Mouse (Mus musculus) heart, postnatal 4 days (tissue): ENCODE results near the gene Gan. TPM values are rescaled to one million over a fixed set of nuclear protein-coding genes. Genes with fewer than 3 reads are reported as not detected.

Experiments used
- DNase-seq: peaks from one replicate; pipeline ENCODE4 v3.0.0; 2021
- total RNA-seq, 2 experiments: library from RNA; stranded (reverse); gene quantifications; 2 replicates each; pipeline ENCODE4 v1.2.3; 2021

Gan gene
- total RNA-seq, result 1 to 10 TPM; 7.4 TPM

DNA sequence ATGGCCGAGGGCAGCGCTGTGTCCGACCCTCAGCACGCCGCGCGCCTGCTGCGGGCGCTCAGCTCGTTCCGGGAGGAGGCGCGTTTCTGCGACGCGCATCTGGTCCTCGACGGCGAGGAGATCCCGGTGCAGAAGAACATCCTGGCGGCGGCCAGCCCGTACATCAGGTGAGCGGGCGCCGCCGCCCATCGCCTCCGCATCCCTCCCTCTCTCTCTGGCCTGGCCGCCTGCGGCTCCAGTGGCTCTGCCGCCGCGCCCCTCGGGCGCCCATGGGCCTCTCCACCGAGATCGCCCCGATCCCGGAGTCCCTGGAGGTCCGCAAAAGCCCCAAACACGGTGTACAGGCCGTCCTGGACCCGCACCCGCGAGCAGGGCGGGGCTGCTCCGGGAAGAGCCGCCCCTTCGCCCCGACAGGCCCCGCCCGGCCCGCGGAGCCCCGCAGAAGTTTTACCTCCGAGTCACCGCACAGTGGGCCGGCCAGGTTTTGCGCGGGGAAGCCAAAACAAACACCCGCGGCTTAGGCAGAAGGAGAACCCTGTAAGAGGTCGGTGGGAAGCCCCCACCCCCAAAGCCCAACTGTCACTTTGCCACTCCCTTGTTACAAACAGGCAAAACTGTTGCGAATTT is at the start of gene Gan:
Gene Gan, plus strand, starts transcription at position 1 of the 627 bp plus-strand sequence.
- peak; percentile 48 for DNase-seq

DNA sequence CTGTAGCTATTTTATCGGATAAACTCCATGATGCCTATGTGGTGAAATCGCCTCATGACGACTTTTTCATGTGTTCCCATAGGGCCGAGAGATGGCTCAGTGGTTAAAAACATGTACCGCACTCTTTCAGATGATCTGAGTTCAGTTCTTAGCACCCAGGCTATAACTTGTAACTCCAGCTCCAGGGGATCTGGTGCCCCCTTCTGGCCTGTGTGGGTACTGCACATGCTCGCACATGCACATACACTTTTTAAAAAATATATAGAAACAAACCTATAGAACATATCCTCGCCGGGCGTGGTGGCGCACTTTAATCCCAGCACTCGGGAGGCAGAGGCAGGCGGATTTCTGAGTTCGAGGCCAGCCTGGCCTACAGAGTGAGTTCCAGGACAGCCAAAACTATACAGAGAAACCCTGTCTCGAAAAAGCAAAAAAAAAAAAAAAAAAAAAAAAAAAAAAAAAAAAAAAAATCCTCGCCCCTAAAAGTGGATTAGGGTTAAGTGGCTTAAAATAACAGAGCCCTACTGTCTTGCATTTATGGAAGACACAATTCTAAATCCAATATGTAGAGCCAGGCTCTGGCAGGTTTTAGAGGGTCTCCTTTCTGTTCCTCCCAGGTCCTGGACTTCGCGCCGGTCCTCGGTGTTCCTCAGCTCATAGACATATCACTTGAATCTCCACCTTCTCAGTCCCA is 48.8 kb upstream of the Gan start:
- no peak for DNase-seq

DNA sequence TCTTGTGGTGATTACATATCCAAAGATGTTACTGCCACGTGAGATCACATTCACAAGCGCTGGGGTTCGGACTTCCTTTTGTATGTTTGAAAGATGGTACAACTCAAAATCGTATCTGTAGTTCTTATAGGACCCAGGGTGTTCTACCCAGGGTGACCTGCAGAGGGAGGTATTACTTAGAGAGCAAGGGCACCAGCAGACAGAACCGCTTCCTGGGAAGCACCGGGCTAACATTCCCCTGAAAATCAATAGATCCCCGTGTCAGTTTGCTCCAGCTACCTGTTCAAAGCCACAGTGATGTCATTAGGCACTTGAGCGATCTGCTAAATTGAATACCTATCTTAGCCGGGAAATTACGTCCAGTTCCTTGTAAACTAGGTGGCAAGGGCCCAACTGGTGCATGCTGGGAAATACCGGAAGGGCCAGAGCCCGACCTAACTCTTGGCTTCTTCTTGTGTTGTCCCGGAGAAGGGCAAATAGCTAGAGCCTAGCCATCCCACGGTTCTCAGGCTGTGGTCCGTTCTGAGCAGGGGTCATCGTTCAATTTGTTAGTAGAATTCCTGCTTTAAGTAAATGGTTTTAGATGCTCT is 48.0 kb upstream of the Gan start:
- DNase-seq, result peak; percentile 74

DNA sequence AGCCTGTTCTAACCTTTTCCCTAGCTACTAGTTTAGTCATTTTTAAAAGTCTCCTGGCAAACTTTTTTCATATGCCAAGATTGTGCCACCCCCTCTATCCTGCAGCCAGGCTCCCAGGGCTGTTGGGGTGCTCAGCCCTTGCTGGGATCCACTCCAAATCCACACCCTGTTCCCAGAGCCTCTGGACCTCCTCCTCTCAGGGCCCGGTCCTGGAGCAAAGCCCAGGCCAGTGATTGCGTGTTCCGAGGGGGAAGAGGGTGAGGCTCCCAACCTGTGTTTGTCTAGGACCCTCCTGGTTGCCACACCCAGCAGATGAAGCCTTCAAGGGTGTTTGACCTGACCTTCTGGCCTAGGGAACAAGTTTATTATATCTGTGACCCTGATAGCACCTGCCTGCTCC is 46.3 kb upstream of the Gan start:
- no peak for DNase-seq

DNA sequence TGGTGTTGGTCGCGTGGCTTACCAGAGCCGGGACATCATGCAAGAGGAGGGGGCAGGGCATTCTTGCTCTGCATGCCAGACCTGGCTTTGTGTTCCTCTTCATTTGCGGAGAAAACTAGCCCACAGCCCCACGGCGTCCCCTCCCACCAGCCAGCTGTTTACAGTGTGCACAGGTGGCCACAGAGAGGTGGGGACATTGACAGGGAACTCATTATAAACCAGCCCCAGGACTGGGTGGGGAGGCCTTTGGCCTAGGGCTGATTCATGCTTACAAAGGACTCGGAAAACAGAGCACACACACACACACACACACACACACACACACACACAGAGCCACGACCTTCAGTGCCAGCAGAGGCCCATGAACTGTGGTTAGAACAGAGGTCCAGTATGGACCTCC is 45.7 kb upstream of the Gan start:
- DNase-seq, result no peak

DNA sequence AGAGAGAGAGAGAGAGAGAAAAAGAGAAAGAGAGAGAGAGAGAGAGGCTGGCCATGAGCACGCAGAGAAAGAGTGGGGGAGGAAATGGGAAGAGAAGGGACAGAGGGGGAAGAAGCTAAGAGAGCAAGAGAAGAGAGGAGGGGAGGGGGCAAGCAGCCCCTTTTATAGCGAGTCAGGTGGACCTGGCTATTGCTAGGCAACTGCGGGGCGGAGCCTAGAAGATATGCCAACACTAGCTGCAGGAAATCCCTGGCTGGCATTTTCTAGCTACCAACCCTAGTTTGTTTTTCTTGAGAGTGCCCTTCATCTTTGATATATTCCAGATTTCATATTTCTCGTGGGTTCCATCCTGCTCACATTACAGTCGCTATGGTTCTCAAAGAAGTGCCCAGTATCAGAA is 42.8 kb upstream of the Gan start:
- DNase-seq, result no peak

DNA sequence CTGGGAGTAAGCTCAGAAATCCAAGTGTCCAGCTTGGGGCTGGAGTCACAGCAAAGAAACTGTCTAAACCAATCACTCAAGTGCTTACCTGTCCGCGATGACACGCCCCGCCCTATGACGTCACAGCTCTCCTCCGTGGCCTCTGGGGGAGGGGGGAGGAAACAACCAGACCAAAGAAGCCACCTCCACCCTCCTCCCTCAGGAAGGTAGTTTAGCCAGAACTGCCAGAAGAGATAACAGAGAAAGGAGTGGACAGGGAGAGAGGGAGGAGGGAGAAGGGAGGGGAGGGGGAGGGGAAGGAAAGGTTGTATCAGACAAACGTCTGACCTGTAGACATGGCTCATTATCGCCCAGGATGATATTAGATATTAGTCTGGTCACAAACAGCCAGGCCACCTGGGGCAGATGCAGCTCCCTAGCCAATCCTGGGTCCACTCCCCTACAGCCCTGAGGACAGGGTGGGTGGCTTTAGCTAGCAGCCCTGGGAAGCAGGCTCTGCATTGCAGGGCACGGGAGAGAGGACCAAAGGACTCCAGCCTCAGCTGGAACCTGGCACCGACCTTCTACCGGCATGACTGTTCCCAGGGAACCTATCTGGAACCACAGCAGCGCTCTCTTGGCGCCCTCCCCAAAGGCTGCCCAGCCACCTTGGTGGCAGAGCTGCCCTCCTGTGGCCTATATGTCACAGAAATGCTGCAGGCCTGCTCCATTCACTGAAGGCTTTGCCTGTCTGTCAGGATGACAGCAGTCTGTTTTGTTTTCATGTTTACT is 42.1 kb upstream of the Gan start:
- DNase-seq, result peak; percentile 50

DNA sequence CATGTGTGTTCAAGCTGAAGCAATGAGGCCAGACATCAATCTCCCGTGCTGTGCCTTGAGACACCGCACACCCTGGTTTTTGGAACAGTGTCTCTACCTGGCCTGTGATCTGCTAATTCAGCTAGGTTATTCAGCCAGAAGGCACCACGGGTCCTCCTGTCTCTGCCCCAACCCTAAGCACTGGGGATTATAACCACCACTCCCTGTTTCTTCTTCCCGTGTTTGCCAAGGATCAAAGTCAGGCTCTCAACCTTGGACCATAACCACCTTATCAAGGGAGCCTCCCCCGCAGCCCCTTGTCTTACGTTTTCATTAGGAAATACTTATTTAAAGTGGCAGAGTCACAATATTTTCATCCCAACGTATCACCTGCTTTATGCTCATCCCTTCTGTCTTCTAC is 41.4 kb upstream of the Gan start:
- no peak for DNase-seq

DNA sequence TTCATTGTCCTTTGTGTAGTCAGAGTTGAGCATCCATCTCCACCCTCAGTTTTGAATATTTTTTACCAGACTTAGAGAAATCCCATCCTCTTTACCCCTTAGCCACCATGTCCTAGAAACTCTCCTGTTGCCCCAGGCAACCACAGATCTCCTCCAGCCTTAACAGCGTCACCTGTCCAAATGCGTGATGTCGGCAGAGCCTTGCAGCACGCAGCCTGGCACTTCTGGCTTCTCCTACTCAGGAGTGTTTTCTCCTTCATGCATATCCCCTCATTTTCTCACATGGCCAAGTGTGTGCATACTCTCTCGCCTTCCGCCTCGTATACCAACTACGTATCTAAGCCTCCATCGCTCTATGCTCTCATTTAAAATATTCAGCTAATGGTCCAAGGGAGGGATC is 39.5 kb upstream of the Gan start:
- DNase-seq, result no peak

DNA sequence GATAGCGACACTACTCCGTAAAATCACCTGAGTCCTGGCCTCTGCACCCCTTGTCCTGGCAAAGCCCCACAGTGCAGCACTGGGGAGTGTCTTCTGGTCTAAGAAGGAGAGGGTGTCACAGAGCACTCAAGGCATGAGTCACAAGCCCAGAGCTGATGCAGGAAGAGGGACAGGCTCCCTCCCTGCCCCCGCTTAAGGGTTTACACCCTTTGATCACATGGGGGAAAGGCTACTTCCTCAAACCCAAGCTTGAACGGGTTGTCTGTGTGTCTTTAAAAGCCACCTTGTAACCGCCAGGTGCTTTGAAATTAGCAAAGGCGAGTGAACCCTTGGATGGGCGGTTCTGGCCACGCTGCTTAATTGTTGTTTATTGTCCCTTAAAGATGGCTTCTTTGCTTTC is 36.7 kb upstream of the Gan start:
- DNase-seq, result no peak

DNA sequence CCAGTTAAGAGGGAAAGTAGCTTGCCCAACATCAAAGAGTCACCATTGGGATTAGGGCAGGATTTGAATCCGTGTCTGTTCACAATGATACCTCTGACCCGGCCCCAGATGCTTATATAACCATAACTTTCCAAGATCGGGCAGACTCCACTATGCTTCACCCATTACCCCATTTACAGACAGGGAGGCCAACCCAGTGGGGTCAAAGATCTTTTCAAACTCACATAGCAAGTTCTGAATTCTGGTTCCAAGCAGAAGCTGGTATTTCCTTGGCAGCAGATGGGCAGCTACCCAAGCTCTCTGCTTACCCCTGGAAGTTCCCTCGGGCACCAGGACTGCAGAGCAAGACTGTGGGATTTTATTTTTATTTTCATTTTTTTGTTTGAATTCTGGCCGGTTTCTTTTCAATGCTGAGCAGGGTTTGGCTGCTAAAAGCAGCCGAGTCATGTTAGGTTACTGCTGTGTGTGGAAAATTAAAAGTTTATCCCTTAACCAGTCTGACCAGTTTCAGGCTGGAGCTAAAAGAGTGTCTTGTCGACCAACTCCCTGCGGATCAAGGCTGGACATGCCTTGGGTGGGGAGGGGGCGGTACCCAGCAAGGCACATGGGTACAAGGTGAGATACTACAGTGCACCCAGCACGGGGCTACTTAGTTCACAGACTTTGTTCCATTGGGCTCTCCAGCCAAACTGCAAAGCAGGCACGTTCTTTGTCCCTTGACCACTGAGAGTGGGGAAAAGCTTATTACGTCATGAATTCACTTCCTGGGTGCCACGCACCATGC is 33.9 kb upstream of the Gan start:
- no peak for DNase-seq

DNA sequence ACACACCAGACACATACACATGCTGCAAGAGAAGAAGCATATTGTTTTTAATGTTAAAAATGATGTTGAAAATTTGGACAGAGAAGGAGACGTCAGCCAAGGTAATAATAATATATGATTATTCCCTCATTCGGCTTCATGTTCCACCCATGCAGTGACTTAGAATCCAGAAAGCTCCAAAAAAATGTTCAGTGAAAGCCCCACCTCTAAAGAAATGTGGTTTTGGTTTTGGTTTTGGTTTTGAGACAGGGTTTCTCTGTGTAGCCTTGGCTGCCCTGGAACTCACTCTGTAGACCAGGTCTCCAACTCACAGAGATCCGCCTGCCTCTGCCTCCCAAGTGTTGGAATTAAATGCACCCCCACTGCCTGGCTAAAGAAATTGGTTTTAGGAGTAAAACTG is 32.1 kb upstream of the Gan start:
- no peak for DNase-seq

DNA sequence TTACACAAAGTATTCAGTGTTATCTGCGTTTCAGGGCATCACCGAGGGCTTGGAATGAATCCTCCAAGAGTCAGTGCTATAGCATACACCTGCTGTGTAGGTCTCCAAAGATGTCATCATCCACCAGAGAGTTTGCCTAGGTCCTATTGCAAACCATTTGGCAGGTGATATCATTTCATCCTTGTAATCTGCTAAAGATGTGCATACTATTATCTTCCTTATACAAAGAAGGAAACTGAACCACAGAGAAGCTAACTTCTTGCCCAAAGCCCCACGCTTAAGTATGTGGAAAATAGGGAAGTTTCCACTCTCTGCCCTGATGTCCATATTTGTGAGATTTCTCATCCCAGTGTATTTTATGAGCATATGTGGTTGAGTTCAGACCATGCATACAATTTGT is 31.5 kb upstream of the Gan start:
- no peak for DNase-seq

DNA sequence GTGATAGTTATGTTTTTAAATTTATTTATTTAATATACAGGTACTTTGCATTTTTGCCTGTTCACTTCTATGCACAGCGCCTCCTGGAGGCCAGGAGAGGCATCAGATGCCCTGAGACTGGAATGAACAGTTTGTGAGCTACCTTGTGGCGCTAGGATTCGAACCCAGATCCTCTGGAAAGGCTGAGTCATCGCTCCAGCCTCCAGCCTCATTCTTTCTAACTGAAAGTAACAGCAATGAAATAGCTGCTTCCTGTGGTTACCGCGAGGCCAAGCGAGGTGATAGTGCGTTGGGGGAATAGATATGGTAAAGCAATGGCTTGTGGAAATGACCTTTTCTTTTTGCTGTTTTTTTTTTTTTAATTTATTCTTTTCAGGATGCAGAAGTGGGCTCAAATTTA is 30.9 kb upstream of the Gan start:
- no peak for DNase-seq

DNA sequence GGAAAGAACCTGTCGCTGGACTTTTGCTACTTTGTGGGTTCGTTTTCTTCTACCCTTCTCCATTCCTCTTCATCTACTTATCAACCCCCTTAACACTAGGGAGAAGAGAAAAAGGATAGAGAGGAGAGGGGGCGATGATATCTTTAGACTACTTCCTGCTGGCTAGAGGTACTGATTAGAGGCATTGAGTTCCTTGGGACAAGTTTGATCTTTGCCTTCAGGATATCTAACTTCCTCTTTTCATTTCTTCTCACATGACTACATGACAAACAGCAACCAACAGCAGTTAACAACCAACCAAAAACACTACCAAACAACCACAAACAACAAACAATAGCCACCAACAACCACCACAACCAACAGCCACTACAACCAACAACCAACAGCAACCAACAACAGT is 24.2 kb upstream of the Gan start:
- DNase-seq, result no peak

DNA sequence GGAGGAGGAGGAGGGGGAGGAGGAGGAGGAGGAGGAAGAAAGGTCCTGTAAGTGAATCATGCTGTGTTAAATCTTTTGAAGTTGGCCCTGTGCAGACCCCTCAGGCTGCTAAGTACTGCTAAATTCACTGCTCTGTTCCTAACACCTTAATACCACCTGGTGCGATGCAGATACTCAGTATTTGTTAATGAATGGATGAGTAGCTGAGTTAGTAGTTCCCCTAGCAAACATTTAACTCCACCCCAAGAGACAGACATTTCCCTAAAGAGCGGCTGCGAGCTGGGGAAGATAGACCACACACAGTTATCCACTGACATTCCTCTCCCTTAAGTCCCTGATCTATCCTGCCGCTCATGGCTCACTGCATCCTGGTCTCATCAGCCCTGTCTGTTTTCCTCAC is 21.6 kb upstream of the Gan start:
- no peak for DNase-seq

DNA sequence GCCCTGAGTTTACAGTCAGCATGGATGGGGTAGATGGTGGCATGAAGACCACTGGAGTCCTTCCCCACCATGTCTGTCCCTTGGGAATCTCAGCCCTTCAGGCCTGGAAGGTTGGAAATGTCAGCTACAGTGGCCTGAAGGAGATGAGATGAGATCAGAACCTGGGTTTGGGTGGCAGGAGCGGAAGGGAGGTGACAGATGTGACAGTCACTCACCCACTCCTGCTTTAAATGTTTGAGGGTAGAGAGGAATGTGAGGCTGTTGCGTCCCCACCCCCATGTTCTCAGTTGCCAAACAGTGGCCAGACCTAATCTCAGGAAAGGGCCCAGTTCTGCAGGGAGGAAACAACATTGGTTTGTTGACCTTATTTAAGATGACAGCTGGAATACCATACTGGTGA is 21.2 kb upstream of the Gan start:
- no peak for DNase-seq

DNA sequence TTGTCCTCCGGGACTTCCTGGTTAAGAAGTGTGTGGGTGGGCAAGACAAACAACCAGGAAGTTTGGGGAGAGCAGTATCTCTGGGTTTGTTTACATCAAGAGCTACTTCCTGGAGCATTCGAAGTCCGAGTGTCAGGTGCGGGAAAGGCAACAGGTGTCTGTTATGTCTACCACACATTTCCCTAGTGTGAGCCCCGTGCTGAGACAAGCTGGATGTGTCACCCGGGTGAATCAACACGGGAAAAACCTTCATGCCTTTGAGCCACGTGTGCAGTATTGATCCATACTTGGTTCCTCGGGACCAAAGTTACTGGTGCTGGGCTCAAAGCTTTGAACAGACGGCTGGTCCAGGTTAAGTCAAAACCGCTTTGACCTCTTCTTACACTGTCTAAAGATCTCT is 20.6 kb upstream of the Gan start:
- DNase-seq, result no peak

DNA sequence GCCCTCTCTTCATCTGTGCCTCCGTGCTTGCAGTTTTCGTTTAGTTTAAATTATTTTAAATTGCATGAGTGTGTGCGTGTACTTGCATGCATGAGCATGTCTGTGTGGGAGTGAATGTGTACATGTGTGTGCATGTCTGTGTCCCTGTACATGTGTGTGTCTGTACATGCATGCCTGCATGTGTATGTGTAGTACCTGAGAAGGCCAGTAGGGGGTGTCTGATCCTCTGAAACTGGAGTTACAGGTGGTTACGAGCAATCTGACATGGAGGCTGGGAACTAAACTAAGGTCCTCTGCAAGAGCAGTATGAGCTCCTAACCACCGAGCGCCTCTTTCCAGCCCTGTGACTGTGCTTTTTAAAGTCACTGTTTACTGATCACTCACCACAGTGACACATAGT is 9.4 kb upstream of the Gan start:
- no peak for DNase-seq

DNA sequence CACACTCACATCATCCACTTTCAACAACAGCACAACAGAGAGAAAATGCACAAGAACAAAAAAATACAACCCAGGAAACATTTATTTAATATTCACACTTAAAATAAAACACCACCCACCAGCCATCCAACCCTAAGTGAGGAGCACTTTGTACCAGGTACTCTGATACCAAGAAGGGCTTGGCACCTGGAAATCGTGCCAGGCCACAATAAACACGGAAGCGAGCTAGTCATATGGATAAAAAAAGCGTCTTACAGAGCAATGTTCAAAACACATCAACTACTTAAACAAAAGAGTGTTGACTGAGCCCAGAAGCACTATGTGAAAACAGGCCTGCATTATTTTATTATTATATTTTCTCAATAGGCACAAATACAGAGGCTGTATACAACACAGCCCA is 1.8 kb upstream of the Gan start:
- DNase-seq, result no peak

DNA sequence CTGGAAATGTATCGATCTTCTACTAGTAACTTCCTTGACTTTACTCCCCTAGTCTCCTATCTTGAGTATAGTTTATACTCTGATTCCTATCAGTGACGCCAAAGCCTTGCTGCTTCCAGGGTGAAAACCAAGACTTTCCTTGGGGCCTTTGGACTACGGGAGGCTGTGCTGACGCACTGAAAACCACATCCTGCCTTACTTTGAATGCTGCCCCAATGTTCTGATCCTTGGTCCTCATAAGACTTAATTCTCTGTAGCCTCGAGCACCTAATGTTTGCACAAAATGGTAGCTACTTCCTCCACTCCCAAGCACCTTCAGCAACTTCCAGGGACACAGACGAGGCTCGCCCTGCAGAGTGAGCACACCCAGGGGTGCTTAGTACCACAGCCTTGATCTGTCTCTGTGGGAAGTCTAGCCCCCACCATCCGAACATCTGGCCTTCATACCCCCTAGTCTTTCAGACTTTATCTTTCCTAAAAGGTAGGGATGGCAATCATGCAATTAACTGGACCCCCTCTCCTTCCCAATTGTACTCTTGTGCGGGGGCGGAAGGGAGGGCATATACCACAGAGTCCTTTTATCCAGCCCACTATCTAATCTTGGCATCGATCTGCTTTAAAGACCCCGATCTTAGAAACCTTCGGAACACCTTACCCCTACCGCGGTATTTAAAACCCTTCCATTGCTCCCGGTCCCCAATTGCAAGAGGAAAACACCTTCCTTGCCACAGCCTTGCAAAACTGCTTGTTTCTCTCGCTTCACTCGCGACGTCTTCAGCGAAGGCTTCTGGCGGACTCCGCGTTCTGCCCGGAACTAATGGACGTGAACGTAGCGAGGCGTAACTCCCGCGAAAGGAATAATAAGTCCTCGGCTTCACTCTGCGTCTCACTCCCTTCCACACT is 818 bp upstream of the Gan start:
- no peak for DNase-seq

DNA sequence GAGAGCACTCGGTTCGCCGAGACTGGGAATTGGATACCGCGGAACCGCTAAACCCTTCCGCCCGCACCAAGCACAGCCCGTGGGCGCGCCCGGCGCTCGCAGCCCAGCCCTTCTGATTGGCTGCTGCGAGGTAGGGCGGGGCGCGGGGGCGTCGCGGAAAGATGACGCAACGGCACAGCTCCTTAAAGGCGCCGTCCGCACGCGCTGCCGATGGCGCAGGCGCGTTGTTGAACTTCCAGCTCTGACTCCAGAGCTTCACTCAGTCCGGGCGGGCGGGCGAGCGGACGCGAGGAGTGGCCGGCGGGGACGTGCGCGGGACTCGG is 205 bp upstream of the Gan start:
- DNase-seq, result peak; percentile 98
